ENCODE assay signal across 27 mouse cellular contexts in the genomic region with DNA sequence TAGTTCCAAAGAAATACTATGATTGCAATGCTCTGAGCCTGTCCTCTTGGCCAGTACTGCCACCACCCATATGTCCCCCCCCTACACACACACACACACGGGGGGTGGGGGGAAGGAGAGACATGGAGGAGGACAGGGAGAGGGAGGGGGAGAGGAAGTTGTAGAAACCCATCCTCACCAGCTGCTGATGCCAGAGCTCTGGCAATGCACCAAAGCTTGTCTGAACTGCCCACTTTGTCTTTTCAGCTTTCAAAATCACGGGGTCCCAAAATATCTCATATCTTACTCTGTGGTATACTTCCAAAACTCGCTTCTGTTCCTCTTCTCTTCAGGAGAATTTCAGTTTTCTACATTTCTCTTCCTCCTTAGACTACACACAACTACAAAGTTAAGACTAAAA. TPM values are rescaled to one million over a fixed set of nuclear protein-coding genes. Genes with fewer than 3 reads are reported as not detected.
DNase-seq lines count a peak whose midpoint lies in the region; ATAC-seq and TF ChIP-seq lines count a peak whose summit lies in the region.
"Had no signal": no experiment of that assay in that cellular context is flagged by ENCODE, and none has a peak within 500 bp of the region (broad histone marks: within the 10 kb centered on the region; RNA-seq: fewer than 3 reads in every experiment).

No protein-coding gene starts in this region.

- no peak overlapping the region for H3K4me2 ChIP-seq in hindbrain, postnatal 0 days (ENCODE audit: low read depth, low read length)
- H3K4me2 ChIP-seq in hindbrain, embryonic 14.5 days (replicated peaks), result no peak overlapping the region
- H3K4me2 ChIP-seq: embryonic facial prominence, embryonic 13.5 days; forebrain, embryonic 12.5 days; heart, embryonic 11.5 days; hindbrain, embryonic 12.5 days had no signal

- no peak for TF ChIP-seq CTCF in hindbrain, postnatal 0 days (IDR thresholded peaks at IDR 0.05; ENCODE audit: low read depth)

- no peak overlapping the region for H3K27ac ChIP-seq in hindbrain, postnatal 0 days
- no peak overlapping the region for H3K27ac ChIP-seq in hindbrain, embryonic 14.5 days
- H3K27ac ChIP-seq: embryonic facial prominence, embryonic 10.5 days; embryonic facial prominence, embryonic 13.5 days; forebrain, embryonic 12.5 days; gastrocnemius, adult 2 months; hindbrain, embryonic 12.5 days had no signal

- no peaks in the 10 kb centered on the region for H3K27me3 ChIP-seq in hindbrain, postnatal 0 days (ENCODE audit: insufficient read depth, low read length)
- no peaks in the 10 kb centered on the region for H3K27me3 ChIP-seq in hindbrain, embryonic 14.5 days (ENCODE audit: control insufficient read depth, insufficient read depth, low read length)
- H3K27me3 ChIP-seq: embryonic facial prominence, embryonic 13.5 days; forebrain, embryonic 12.5 days; hindbrain, embryonic 12.5 days had no signal

- WGBS in hindbrain, postnatal 0 days, result 68% methylated on average over 3 of the region's 3 CpGs
- 91% methylated on average over 3 of the region's 3 CpGs for WGBS in hindbrain, embryonic 14.5 days

- H3K4me1 ChIP-seq in hindbrain, postnatal 0 days (ENCODE audit: insufficient read depth, low read length), result no peaks in the 10 kb centered on the region
- no peaks in the 10 kb centered on the region for H3K4me1 ChIP-seq in hindbrain, embryonic 14.5 days (replicated peaks; ENCODE audit: control insufficient read depth, insufficient read depth, low read length)
- H3K4me1 ChIP-seq: embryonic facial prominence, embryonic 10.5 days; embryonic facial prominence, embryonic 13.5 days; forebrain, embryonic 12.5 days; hindbrain, embryonic 12.5 days had no signal

- H3K9ac ChIP-seq in hindbrain, postnatal 0 days (replicated peaks; ENCODE audit: low read length), result no peak overlapping the region
- H3K9ac ChIP-seq in hindbrain, embryonic 14.5 days, result no peak overlapping the region
- H3K9ac ChIP-seq: embryonic facial prominence, embryonic 13.5 days; forebrain, embryonic 12.5 days; hindbrain, embryonic 12.5 days had no signal

- H3K4me3 ChIP-seq in hindbrain, postnatal 0 days (ENCODE audit: low read length), result no peak overlapping the region
- H3K4me3 ChIP-seq in hindbrain, embryonic 14.5 days (replicated peaks; ENCODE audit: low read length), result no peak overlapping the region
- H3K4me3 ChIP-seq: embryonic facial prominence, embryonic 10.5 days; embryonic facial prominence, embryonic 13.5 days; erythroblast, embryonic 14.5 days; forebrain, embryonic 12.5 days; gastrocnemius, adult 2 months; hindbrain, embryonic 12.5 days had no signal

- peak; percentile 11 to 16 for DNase-seq in cerebellum, postnatal 10 days
- no peak for DNase-seq in cerebellum, postnatal 4 days (ENCODE audit: low spot score in 2 of 2)
- peak; percentile 3 for DNase-seq in hindbrain, postnatal 0 days (ENCODE audit: low spot score)
- no peak for DNase-seq in hindbrain, embryonic 14.5 days (ENCODE audit: low spot score)
- peak; percentile 10 for DNase-seq in right cerebral cortex, adult 18-20 months
- DNase-seq in right cerebral cortex, postnatal 36 days (ENCODE audit: low spot score in 2 of 2), result no peak
- peak; percentile 39 for DNase-seq in brain, adult 2 months (ENCODE audit: low read depth, low spot score)
- DNase-seq in spleen, adult 18-20 months, result no peak
- DNase-seq: adrenal gland, adult 8-10 months; adrenal gland, postnatal 25 days; cerebellum, adult 18-20 months; cerebellum, adult 9-10 months; cerebellum, postnatal 25 days; embryo, embryonic 11 days; gastrocnemius, adult 2 months; gastrocnemius, postnatal 14 days; heart, adult 11 months had no signal

- no peak for ATAC-seq in hindbrain, postnatal 0 days
- ATAC-seq in hindbrain, embryonic 14.5 days (ENCODE audit: low FRiP score), result no peak
- ATAC-seq: activated CD4-positive, CD25-positive, alpha-beta regulatory T cell, adult 4 months; forebrain, embryonic 16.5 days; hindbrain, embryonic 16.5 days; inflammation-experienced regulatory T-cells, adult 6 months had no signal

- no peaks in the 10 kb centered on the region for H3K36me3 ChIP-seq in hindbrain, postnatal 0 days (ENCODE audit: insufficient read depth, low read length)
- no peaks in the 10 kb centered on the region for H3K36me3 ChIP-seq in hindbrain, embryonic 14.5 days (replicated peaks; ENCODE audit: control insufficient read depth, insufficient read depth)
- H3K36me3 ChIP-seq: embryonic facial prominence, embryonic 10.5 days; embryonic facial prominence, embryonic 13.5 days; forebrain, embryonic 12.5 days; hindbrain, embryonic 12.5 days had no signal

- H3K9me3 ChIP-seq in hindbrain, postnatal 0 days (ENCODE audit: low read length), result no peaks in the 10 kb centered on the region
- no peaks in the 10 kb centered on the region for H3K9me3 ChIP-seq in hindbrain, embryonic 14.5 days (ENCODE audit: control insufficient read depth, low read length)
- H3K9me3 ChIP-seq: embryonic facial prominence, embryonic 10.5 days; embryonic facial prominence, embryonic 13.5 days; forebrain, embryonic 12.5 days; hindbrain, embryonic 12.5 days had no signal

RNA-seq across cellular contexts. Expression of gene Adam4, which starts 8.5 kb away (rescaled TPM):
- total RNA-seq in hindbrain, postnatal 0 days (2014; rRNA removed), result 1.5 TPM in 2 replicates
- 0.11 TPM in 2 replicates for polyA plus RNA-seq in hindbrain, postnatal 0 days (2015; fragmentation: Nextera tagmentation; extraction: Ambion mirVana)
- polyA plus RNA-seq in hindbrain, embryonic 14.5 days (2014; fragmentation: Nextera tagmentation; extraction: Ambion mirVana), result 0.27 and 0.41 TPM in 2 replicates
- polyA plus RNA-seq: erythroblast, embryonic 14.5 days had no signal

RNA-seq across cellular contexts. Expression of gene Gm4787, which starts 33.9 kb away (rescaled TPM):
- total RNA-seq in hindbrain, postnatal 0 days (2014; rRNA removed), result 0.68 and 3.5 TPM in 2 replicates
- polyA plus RNA-seq in hindbrain, postnatal 0 days (2015; fragmentation: Nextera tagmentation; extraction: Ambion mirVana), result 0.09 and 0.11 TPM in 2 replicates
- polyA plus RNA-seq in hindbrain, embryonic 14.5 days (2014; fragmentation: Nextera tagmentation; extraction: Ambion mirVana), result 0.37 and 0.58 TPM in 2 replicates
- polyA plus RNA-seq: erythroblast, embryonic 14.5 days had no signal

Comparison
In these comparisons a context has a peak if more than half of its experiments do, and no peak if none do; other contexts are left out.
1. DNase-seq: peak in cerebellum, postnatal 10 days (2 of 2), hindbrain, postnatal 0 days (single experiment), right cerebral cortex, adult 18-20 months (single experiment) and brain, adult 2 months (single experiment); none in cerebellum, postnatal 4 days (0 of 2), hindbrain, embryonic 14.5 days (single experiment), right cerebral cortex, postnatal 36 days (0 of 2) and spleen, adult 18-20 months (0 of 2).